Mouse (Mus musculus): Measurements from ENCODE around the gene Snapin. TPM values are rescaled to one million over a fixed set of nuclear protein-coding genes. Genes with fewer than 3 reads are reported as not detected.

Gene Snapin
- polyA plus RNA-seq, 1 experiment from 2014 or later = 21.2 TPM

GRCm38 (mm10) chr3:90503444-90503843, 12.6 kb upstream of the Snapin start:
- Histone ChIP-seq H3K27ac (no peak overlapping the region), H3K9me3 (replicated peaks) (no peaks in the 10 kb centered on the region), H3K27me3 (no peaks in the 10 kb centered on the region), H3K4me3 (replicated peaks) (no peak overlapping the region), H3K36me3 (peaks cover 88% of the 10 kb centered on the region), H3K4me1 (replicated peaks) (peaks cover 16% of the 10 kb centered on the region), H3K9ac (no peak overlapping the region), H3K4me2 (no peak overlapping the region)
- DNase-seq (no peak), ATAC-seq (ENCODE audit: low read depth) (no peak)
- WGBS (ENCODE audit: insufficient replicate concordance) = 82% methylated on average over 4 of the region's 4 CpGs

GRCm38 (mm10) chr3:90497597-90497996, 6.8 kb upstream of the Snapin start:
- ATAC-seq (ENCODE audit: low read depth) = no peak
- no peaks in the 10 kb centered on the region for H3K27me3 ChIP-seq
- no peak overlapping the region for H3K4me3 ChIP-seq (replicated peaks)
- H3K9me3 ChIP-seq (replicated peaks) = no peaks in the 10 kb centered on the region
- peaks cover 82% of the 10 kb centered on the region for H3K36me3 ChIP-seq
- no peak overlapping the region for H3K4me2 ChIP-seq
- DNase-seq = no peak
- no peak overlapping the region for H3K9ac ChIP-seq
- H3K27ac ChIP-seq = no peak overlapping the region
- H3K4me1 ChIP-seq (replicated peaks) = no peaks in the 10 kb centered on the region

GRCm38 (mm10) chr3:90495850-90496525, 5.2 kb upstream of the Snapin start:
- Histone ChIP-seq H3K4me3 (replicated peaks) (no peak overlapping the region), H3K4me2 (no peak overlapping the region), H3K27me3 (no peaks in the 10 kb centered on the region), H3K27ac (no peak overlapping the region), H3K9ac (no peak overlapping the region), H3K9me3 (replicated peaks) (no peaks in the 10 kb centered on the region), H3K36me3 (peaks cover 66% of the 10 kb centered on the region), H3K4me1 (replicated peaks) (peaks cover 5% of the 10 kb centered on the region; the same call in 1 of the 2 replicates)
- no peak for DNase-seq
- 92% methylated on average over 7 of the region's 7 CpGs for WGBS (ENCODE audit: insufficient replicate concordance)
- ATAC-seq (ENCODE audit: low read depth) = no peak

DNA sequence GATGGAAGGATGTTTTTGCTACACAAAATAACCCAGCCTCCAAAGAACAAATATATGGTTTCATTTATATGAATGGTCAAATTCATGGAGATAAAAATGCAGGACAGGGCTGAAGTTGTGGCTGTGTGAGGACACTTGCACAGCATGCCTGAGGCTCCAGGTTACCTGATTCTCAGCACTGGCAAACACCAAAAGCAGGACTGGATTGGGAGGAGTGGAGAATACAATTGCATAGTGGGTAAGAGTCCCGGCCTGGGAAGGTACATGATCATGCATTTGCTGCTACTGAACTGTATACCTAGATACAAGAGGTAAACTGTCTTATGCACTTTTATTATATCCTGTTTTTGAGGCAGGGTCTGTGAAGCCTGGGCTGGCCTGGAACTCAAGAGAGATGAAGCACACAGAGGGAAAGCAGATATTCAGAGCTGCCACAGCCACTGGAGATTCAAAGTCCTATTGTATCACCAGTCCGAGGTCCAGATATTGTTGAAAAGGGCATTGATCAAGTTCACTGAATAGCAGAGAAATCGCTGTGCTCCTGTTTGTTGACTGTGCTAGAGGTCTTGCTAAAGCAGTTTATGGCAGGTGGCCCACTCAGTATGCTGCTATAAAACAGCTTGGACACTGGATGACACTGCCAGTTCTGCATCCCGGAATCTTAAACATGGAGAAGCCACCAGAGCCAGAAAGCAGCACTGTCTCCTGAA, 3.2 kb upstream of the Snapin start:
- Histone ChIP-seq H3K9me3 (replicated peaks) (no peaks in the 10 kb centered on the region), H3K4me2 (no peak overlapping the region), H3K4me1 (replicated peaks) (peaks cover 20% of the 10 kb centered on the region), H3K27ac (peak overlapping the region; percentile 8; the same call in 1 of the 2 replicates), H3K4me3 (replicated peaks) (no peak overlapping the region), H3K36me3 (peaks cover 55% of the 10 kb centered on the region), H3K9ac (peak overlapping the region; percentile 26; the same call in 1 of the 2 replicates), H3K27me3 (no peaks in the 10 kb centered on the region)
- DNase-seq (no peak), ATAC-seq (ENCODE audit: low read depth) (no peak)
- WGBS (ENCODE audit: insufficient replicate concordance) = 53% methylated on average over 4 of the region's 4 CpGs

DNA sequence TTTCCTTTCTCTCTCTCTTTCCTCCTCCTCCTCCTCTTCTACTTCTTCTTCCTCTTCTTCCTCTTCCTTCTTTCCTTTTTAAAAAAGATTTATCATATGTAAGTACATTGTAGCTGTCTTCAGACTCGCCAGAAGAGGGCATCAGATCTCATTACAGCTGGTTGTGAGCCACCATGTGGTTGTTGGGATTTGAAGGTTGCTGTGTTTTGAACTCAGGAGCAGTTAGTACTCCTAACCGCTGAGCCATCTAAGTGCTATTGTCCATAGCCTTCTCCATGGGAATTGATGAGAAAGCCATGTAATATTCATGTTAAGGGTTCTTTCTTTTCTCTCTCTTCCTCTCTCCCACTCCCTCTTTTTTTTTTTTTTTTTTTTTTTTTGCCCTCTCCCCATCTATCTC, 517 bp upstream of the Snapin start:
- Histone ChIP-seq H3K27ac (no peak overlapping the region), H3K4me2 (peak overlapping the region; percentile 52), H3K4me1 (replicated peaks) (peaks cover 21% of the 10 kb centered on the region), H3K36me3 (peaks cover 52% of the 10 kb centered on the region), H3K9ac (no peak overlapping the region), H3K27me3 (no peaks in the 10 kb centered on the region), H3K4me3 (replicated peaks) (0 out of 2 replicates have a peak overlapping the region, but pooled peaks have one; percentile 12), H3K9me3 (replicated peaks) (no peaks in the 10 kb centered on the region)
- WGBS (ENCODE audit: insufficient replicate concordance) = 30% methylated on average over 2 of the region's 2 CpGs
- no peak for ATAC-seq (ENCODE audit: low read depth)
- DNase-seq = peak; percentile 26

- H3K27me3 ChIP-seq = no peaks in the 10 kb centered on the region
- H3K36me3 ChIP-seq = peaks cover 57% of the 10 kb centered on the region
- no peak overlapping the region for H3K4me3 ChIP-seq (replicated peaks)
- peaks cover 21% of the 10 kb centered on the region for H3K4me1 ChIP-seq (replicated peaks)
- ATAC-seq (ENCODE audit: low read depth) (no peak), DNase-seq (no peak)
- no peaks in the 10 kb centered on the region for H3K9me3 ChIP-seq (replicated peaks)
- 84% methylated on average over 6 of the region's 6 CpGs for WGBS (ENCODE audit: insufficient replicate concordance)
- no peak overlapping the region for H3K9ac ChIP-seq
- H3K4me2 ChIP-seq = no peak overlapping the region
- no peak overlapping the region; the same call in 1 of the 2 replicates for H3K27ac ChIP-seq
Measured at GRCm38 (mm10) chr3:90488576-90488975, 2.3 kb downstream of the Snapin start.

- 81% methylated on average over 5 of the region's 5 CpGs for WGBS (ENCODE audit: insufficient replicate concordance)
Measured at GRCm38 (mm10) chr3:90486998-90487397, 3.8 kb downstream of the Snapin start.

GRCm38 (mm10) chr3:90475831-90476611, 14.8 kb downstream of the Snapin start, which contains the start of gene Ilf2:
Gene Ilf2 (plus strand): TSS chr3:90476126.
- DNase-seq = peak; percentile 95
- Histone ChIP-seq H3K27ac (peak within 1 kb of the TSS; percentile 85), H3K4me2 (peak within 1 kb of the TSS; percentile 84), H3K4me1 (replicated peaks) (peaks cover 25% of the 10 kb centered on the region), H3K4me3 (replicated peaks) (peak within 1 kb of the TSS; percentile 86), H3K36me3 (peaks cover 33% of the 10 kb centered on the region), H3K27me3 (no peaks in the 10 kb centered on the region), H3K9me3 (replicated peaks) (no peaks in the 10 kb centered on the region), H3K9ac (peak within 1 kb of the TSS; percentile 92)
- peak; percentile 98 for ATAC-seq (ENCODE audit: low read depth)
- WGBS (ENCODE audit: insufficient replicate concordance) = 0% methylated on average over 45 of the region's 45 CpGs

More at GRCm38 (mm10) chr3:90486998-90487397, 3.8 kb downstream of the Snapin start:
- Histone ChIP-seq H3K36me3 (peaks cover 73% of the 10 kb centered on the region), H3K4me2 (no peak overlapping the region), H3K27me3 (no peaks in the 10 kb centered on the region), H3K4me1 (replicated peaks) (peaks cover 21% of the 10 kb centered on the region), H3K4me3 (replicated peaks) (no peak overlapping the region), H3K9me3 (replicated peaks) (no peaks in the 10 kb centered on the region), H3K27ac (no peak overlapping the region), H3K9ac (no peak overlapping the region)
- no peak for ATAC-seq (ENCODE audit: low read depth)
- no peak for DNase-seq

DNA sequence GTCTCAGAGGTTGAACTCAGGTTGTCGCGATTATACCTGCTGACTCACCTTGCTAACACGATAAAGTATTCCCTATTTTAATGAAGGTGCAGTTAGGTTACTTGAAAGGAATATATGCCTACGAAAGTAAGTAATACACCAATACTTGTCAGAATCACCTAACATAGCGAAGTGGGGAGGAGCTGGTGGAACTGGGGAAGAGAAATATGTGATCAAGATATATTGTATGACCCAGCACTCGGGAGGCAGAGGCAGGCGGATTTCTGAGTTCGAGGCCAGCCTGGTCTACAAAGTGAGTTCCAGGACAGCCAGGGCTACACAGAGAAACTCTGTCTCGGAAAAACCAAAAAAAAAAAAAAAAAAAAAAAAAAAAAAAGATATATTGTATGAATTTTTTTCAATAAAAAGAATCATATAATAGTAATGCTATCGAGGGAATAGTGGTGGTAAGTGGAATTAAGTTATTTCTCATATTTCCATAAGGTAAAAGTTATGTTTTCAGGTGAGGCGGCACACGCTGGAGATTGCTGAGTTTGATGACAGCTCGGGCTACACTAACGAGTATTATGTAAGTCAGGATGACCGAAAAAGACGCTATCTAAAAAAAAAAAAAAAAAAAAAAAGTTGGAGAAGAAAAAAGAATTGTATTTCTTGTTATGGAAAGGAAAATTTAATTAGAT, 15.5 kb downstream of the Snapin start:
- Histone ChIP-seq H3K9me3 (replicated peaks) (no peaks in the 10 kb centered on the region), H3K4me3 (replicated peaks) (peak overlapping the region; percentile 49), H3K4me1 (replicated peaks) (peaks cover 25% of the 10 kb centered on the region), H3K9ac (peak overlapping the region; percentile 13; the same call in 1 of the 2 replicates), H3K36me3 (peaks cover 26% of the 10 kb centered on the region), H3K27ac (no peak overlapping the region), H3K4me2 (peak overlapping the region; percentile 48), H3K27me3 (no peaks in the 10 kb centered on the region)
- DNase-seq (no peak), ATAC-seq (ENCODE audit: low read depth) (no peak)
- 32% methylated on average over 16 of the region's 16 CpGs for WGBS (ENCODE audit: insufficient replicate concordance)

DNA sequence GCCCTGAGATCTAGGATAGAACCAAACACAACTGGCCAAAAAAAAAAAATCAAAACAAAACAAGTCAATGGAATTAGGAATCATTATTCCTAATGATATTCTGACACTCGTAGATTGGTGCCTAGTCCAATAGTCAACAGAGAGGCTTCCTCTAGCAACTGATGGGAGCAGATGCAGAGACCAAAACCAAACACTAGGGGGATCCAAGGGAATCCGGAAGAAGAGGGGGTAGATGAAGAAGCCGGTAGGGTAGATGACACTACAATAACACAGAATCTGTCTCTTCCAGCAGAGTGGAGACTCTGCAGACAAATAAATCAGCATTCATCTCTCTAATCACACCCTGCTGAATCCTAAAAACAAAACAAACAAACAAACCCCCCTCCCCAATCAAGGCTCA, 18.6 kb downstream of the Snapin start:
- H3K9ac ChIP-seq = no peak overlapping the region
- ATAC-seq (ENCODE audit: low read depth) = no peak
- 18% methylated on average over 3 of the region's 3 CpGs for WGBS (ENCODE audit: insufficient replicate concordance)
- no peaks in the 10 kb centered on the region for H3K36me3 ChIP-seq
- H3K4me2 ChIP-seq = no peak overlapping the region
- peaks cover 11% of the 10 kb centered on the region for H3K4me1 ChIP-seq (replicated peaks)
- no peak overlapping the region for H3K4me3 ChIP-seq (replicated peaks)
- H3K27ac ChIP-seq = no peak overlapping the region
- H3K27me3 ChIP-seq = peaks cover 18% of the 10 kb centered on the region
- DNase-seq = peak; percentile 49
- no peaks in the 10 kb centered on the region for H3K9me3 ChIP-seq (replicated peaks)

Measured in liver, embryonic 13.5 days (tissue).